Mouse (Mus musculus) 416B (cell line): Measurements from ENCODE around the gene Tecpr2.
A peak's percentile ranks its signal among the peaks of the same experiment; 100 is the strongest.

Source experiments
- DNase-seq: peaks from one replicate; pipeline ENCODE4 v3.0.0; 2011; ENCODE audit warnings: low read depth

Tecpr2 gene

GRCm38 (mm10) chr12:110948082-110948909, 59.2 kb downstream of the Tecpr2 start:
- DNase-seq: no peak

- DNase-seq: no peak
Observed at GRCm38 (mm10) chr12:110948910-110949201, 59.8 kb downstream of the Tecpr2 start.

GRCm38 (mm10) chr12:110949410-110949809, 60.3 kb downstream of the Tecpr2 start:
- DNase-seq: no peak

- DNase-seq: no peak
Observed at GRCm38 (mm10) chr12:110950151-110950550, 61.1 kb downstream of the Tecpr2 start.

- DNase-seq: peak; percentile 53
Observed at GRCm38 (mm10) chr12:110951236-110951635, 62.2 kb downstream of the Tecpr2 start.

GRCm38 (mm10) chr12:110952628-110953385, 63.7 kb downstream of the Tecpr2 start:
- no peak for DNase-seq

GRCm38 (mm10) chr12:110953443-110953842, 64.4 kb downstream of the Tecpr2 start:
- no peak for DNase-seq

GRCm38 (mm10) chr12:110953900-110954299, 64.8 kb downstream of the Tecpr2 start:
- no peak for DNase-seq

- no peak for DNase-seq
Observed at GRCm38 (mm10) chr12:110954351-110954991, 65.4 kb downstream of the Tecpr2 start.

GRCm38 (mm10) chr12:110961973-110962372, 72.9 kb downstream of the Tecpr2 start:
- DNase-seq: no peak

GRCm38 (mm10) chr12:110965500-110965899, 76.4 kb downstream of the Tecpr2 start:
- DNase-seq: no peak

- no peak for DNase-seq
Observed at GRCm38 (mm10) chr12:110966079-110966478, 77.0 kb downstream of the Tecpr2 start.

- DNase-seq: no peak
Observed at GRCm38 (mm10) chr12:110967146-110967545, 78.1 kb downstream of the Tecpr2 start.

GRCm38 (mm10) chr12:110970408-110970807, 81.3 kb downstream of the Tecpr2 start:
- DNase-seq: no peak

GRCm38 (mm10) chr12:110971972-110972371, 82.9 kb downstream of the Tecpr2 start:
- DNase-seq: no peak

- DNase-seq: no peak
Observed at GRCm38 (mm10) chr12:110973829-110974228, 84.8 kb downstream of the Tecpr2 start.

- DNase-seq: peak; percentile 91
Observed at GRCm38 (mm10) chr12:110974295-110974694, 85.2 kb downstream of the Tecpr2 start.

GRCm38 (mm10) chr12:110974726-110975125, 85.7 kb downstream of the Tecpr2 start:
- peak; percentile 91 for DNase-seq

- DNase-seq: no peak
Observed at GRCm38 (mm10) chr12:110975385-110975784, 86.3 kb downstream of the Tecpr2 start.

- DNase-seq: no peak
Observed at GRCm38 (mm10) chr12:110975838-110976468, 86.9 kb downstream of the Tecpr2 start.

- DNase-seq: no peak
Observed at GRCm38 (mm10) chr12:110976589-110977344, 87.7 kb downstream of the Tecpr2 start.

- DNase-seq: no peak
Observed at GRCm38 (mm10) chr12:110977345-110977733, 88.3 kb downstream of the Tecpr2 start.
